Mouse (Mus musculus) G1E (cell line): ENCODE data around the gene Adarb1. TPM values are rescaled to one million over a fixed set of nuclear protein-coding genes. Genes with fewer than 3 reads are reported as not detected.

Source experiments
- ATAC-seq: 2 replicates; pipeline ENCODE4 v1.8.0; 2016; ENCODE audit warnings: mild to moderate bottlenecking; ENCODE audit not compliant: insufficient number of reproducible peaks, poor library complexity, low FRiP score, severe bottlenecking; ENCODE audit errors: extremely low read depth
- DNase-seq: peaks from one replicate; pipeline ENCODE4 v3.0.0; 2012; ENCODE audit warnings: low spot score
- H3K27me3 ChIP-seq: 2 replicates; pipeline ENCODE4 v1.6.1; 2012; ENCODE audit warnings: mild to moderate bottlenecking, low read length, inconsistent platforms; ENCODE audit not compliant: insufficient read depth
- H3K36me3 ChIP-seq: replicated peaks from 2 replicates; pipeline ENCODE3; 2012; ENCODE audit warnings: mild to moderate bottlenecking, inconsistent platforms
- H3K4me1 ChIP-seq: 2 replicates; pipeline ENCODE4 v1.6.1; 2012; ENCODE audit warnings: low read depth, low read length, inconsistent platforms, mixed read lengths; ENCODE audit not compliant: insufficient read depth
- H3K4me3 ChIP-seq: 2 replicates; pipeline ENCODE4 v1.5.1; 2012; ENCODE audit warnings: low read depth, mild to moderate bottlenecking, inconsistent platforms, low read length, moderate library complexity, mixed read lengths
- H3K9me3 ChIP-seq: replicated peaks from 2 replicates; pipeline ENCODE4 v1.6.1; 2012; ENCODE audit warnings: inconsistent platforms
- CTCF ChIP-seq: IDR thresholded peaks from 2 replicates; pipeline ENCODE4 v1.5.1; 2012; ENCODE audit warnings: low read depth, low read length, inconsistent platforms, mixed read lengths
- GATA1 ChIP-seq: IDR thresholded peaks from 2 replicates; pipeline ENCODE4 v1.6.1; 2012; ENCODE audit warnings: borderline replicate concordance, low read length, inconsistent platforms, mixed read lengths
- GATA2 ChIP-seq: IDR thresholded peaks from 2 replicates; pipeline ENCODE4 v1.6.1; 2012; ENCODE audit warnings: low read depth, low read length, inconsistent platforms, borderline replicate concordance
- POLR2AphosphoS5 ChIP-seq: IDR thresholded peaks from 2 replicates; pipeline ENCODE4 v1.6.1; 2012; ENCODE audit warnings: low read depth, low read length, inconsistent platforms; ENCODE audit not compliant: insufficient replicate concordance
- TAL1 ChIP-seq: conservative IDR thresholded peaks from 2 replicates; pipeline ENCODE4 v1.6.1; 2012; ENCODE audit warnings: low read depth, low read length, inconsistent platforms, mixed read lengths
- polyA plus RNA-seq: library from polyadenylated mRNA; stranded (reverse); fragments of >175 nt; gene quantifications from 2 replicates; pipeline ENCODE4 v1.2.3, GENCODE M21; 2012
- total RNA-seq, 2 experiments: library from RNA; stranded (forward) in 1 of 2; stranded (reverse) in 1 of 2; fragments of 200-1000 nt in 1 of 2; fragments of >200 nt in 1 of 2; fragmentation: Nextera tagmentation in 1 of 2; gene quantifications; 2 replicates each; pipeline ENCODE4 v1.2.3; 2014 to 2017

The Adarb1 gene
- total and polyA plus RNA-seq, 3 experiments, result 0.05 TPM; not detected in 2

DNA sequence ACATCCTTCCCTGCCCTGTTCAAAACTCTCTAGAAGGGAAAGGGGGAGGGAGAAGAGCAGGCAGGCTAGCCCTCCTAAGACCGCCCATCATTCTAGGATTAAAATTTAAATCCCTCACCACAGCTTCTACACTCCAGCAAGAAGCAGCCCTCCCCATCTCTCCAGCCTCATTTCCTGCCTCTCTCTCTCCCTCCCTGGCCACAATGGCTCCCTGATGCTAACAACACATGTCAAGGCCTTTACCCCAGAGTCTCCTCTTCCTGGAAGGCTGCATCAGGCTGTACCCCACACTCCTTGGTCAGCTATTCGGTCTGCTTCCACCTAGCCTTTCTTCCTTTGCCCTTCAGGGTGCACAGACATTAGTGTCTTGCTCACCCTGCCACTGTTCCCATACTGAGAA lies 4.3 kb downstream of the Adarb1 start:
- Histone ChIP-seq H3K4me1 (no peaks in the 10 kb centered on the region), H3K36me3 (no peaks in the 10 kb centered on the region), H3K9me3 (peaks cover 12% of the 10 kb centered on the region), H3K4me3 (no peak overlapping the region), H3K27me3 (peaks cover 6% of the 10 kb centered on the region)
- no peak for ATAC-seq
- TF ChIP-seq CTCF, result no peak
- no peak for TF ChIP-seq GATA1
- TF ChIP-seq POLR2AphosphoS5, result no peak
- no peak for TF ChIP-seq GATA2
- TF ChIP-seq TAL1, result no peak
- DNase-seq, result no peak

GRCm38 (mm10) chr10:77409154-77409553 lies 8.9 kb downstream of the Adarb1 start:
- no peaks in the 10 kb centered on the region for H3K4me1 ChIP-seq
- no peak for ATAC-seq
- TF ChIP-seq GATA2, result no peak
- TF ChIP-seq POLR2AphosphoS5, result no peak
- TF ChIP-seq TAL1, result no peak
- no peak for TF ChIP-seq GATA1
- no peak for TF ChIP-seq CTCF

DNA sequence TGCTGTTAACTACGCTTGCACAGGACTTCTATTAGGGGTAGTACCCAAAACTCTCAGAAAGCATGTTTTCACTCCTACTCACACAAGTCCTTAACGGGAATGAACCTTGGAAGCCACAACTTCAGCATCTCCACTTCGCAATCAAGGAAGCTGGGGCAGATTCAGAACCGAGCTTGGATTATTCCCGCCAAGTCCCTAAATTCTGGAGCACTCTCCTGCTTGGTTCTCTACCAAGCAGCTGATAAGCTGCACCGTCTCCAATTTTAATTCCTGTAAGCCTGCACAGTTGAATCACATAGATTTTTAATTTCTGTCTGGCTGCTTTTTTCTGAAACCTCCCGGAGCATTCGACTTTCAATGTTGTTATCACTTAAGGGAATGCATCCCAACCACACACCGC lies 9.8 kb downstream of the Adarb1 start:
- DNase-seq (no peak), ATAC-seq (no peak)
- no peaks in the 10 kb centered on the region for H3K9me3 ChIP-seq
- no peaks in the 10 kb centered on the region for H3K4me1 ChIP-seq
- no peak overlapping the region for H3K4me3 ChIP-seq
- no peaks in the 10 kb centered on the region; the same call in 1 of the 2 replicates for H3K27me3 ChIP-seq
- no peaks in the 10 kb centered on the region for H3K36me3 ChIP-seq
- no peak for TF ChIP-seq GATA1

More at GRCm38 (mm10) chr10:77409154-77409553, 8.9 kb downstream of the Adarb1 start:
- peaks cover 6% of the 10 kb centered on the region for H3K27me3 ChIP-seq
- DNase-seq, result no peak
- no peaks in the 10 kb centered on the region for H3K36me3 ChIP-seq
- no peaks in the 10 kb centered on the region for H3K9me3 ChIP-seq
- no peak overlapping the region for H3K4me3 ChIP-seq

DNA sequence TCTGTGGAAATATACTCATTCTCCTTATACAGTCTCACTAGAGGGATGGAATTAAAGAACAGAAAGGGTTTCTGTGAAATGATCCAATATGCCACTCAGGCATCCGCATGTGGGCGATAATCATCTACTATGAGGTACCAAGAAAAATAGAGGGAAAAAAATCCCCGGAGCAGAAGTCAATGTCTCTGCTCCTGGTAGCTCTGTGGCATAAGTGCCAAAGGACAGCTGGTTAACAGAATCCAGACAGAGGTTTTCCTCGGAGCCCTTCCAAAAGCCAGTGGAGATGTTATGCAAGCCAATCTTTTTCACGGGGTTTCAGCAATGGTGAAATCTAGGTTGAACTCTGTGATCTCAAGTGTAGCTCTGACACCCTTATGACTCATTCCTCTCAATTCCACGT lies 11.6 kb downstream of the Adarb1 start:
- ATAC-seq (no peak), DNase-seq (no peak)
- Histone ChIP-seq H3K4me1 (no peaks in the 10 kb centered on the region), H3K27me3 (peaks cover 4% of the 10 kb centered on the region), H3K9me3 (no peaks in the 10 kb centered on the region), H3K36me3 (no peaks in the 10 kb centered on the region), H3K4me3 (no peak overlapping the region)
- TF ChIP-seq TAL1 (no peak), CTCF (no peak), POLR2AphosphoS5 (no peak), GATA2 (no peak), GATA1 (no peak)

DNA sequence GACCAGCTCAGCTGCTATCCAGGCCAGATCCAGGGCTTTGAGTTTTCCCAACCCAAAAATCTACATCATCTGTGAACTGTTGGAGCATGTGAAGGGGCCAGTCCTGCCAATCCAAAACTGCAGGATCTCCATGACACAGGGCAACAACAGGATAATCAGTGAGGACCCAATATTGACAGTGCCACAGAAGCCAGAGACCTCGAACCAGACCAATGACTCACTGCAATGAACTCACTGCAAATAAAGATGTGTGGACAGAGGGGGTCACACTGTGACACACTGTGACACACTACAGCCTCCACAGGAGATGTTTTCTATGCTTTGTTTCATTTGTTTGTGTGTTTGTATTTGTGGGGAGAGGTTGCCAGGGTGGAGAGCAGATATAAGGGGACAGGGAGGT lies 15.6 kb downstream of the Adarb1 start:
- Histone ChIP-seq H3K27me3 (peaks cover 4% of the 10 kb centered on the region), H3K36me3 (no peaks in the 10 kb centered on the region), H3K4me3 (no peak overlapping the region), H3K4me1 (no peaks in the 10 kb centered on the region), H3K9me3 (no peaks in the 10 kb centered on the region)
- ATAC-seq (no peak), DNase-seq (no peak)
- no peak for TF ChIP-seq CTCF
- no peak for TF ChIP-seq POLR2AphosphoS5
- TF ChIP-seq GATA1, result no peak
- TF ChIP-seq GATA2, result no peak
- no peak for TF ChIP-seq TAL1

DNA sequence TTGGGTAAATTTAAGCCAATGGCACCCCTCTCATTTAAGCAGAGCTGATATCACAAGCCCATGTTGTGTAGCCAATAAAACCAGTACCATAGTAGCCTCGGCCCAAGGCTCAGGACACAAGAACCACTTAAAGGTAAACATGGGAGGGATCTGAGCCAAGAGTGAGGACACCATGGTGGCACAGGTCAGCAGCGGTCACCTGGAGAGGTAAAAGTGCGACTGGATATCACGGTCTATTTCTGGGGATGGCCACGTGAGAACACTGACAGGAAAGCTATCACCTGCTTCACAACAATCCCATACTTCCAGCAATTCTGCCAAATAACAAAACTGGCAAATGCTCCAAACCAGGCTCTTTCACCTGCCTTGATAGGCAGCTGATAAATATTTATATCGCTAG lies 17.0 kb downstream of the Adarb1 start:
- H3K4me1 ChIP-seq, result no peaks in the 10 kb centered on the region
- no peaks in the 10 kb centered on the region for H3K36me3 ChIP-seq
- ATAC-seq (no peak), DNase-seq (no peak)
- no peaks in the 10 kb centered on the region for H3K9me3 ChIP-seq
- TF ChIP-seq TAL1 (no peak), GATA1 (no peak), POLR2AphosphoS5 (no peak), GATA2 (no peak), CTCF (no peak)
- peaks cover 4% of the 10 kb centered on the region for H3K27me3 ChIP-seq
- H3K4me3 ChIP-seq, result no peak overlapping the region

- no peak overlapping the region for H3K4me3 ChIP-seq
- H3K4me1 ChIP-seq, result no peaks in the 10 kb centered on the region
- no peaks in the 10 kb centered on the region for H3K36me3 ChIP-seq
- TF ChIP-seq POLR2AphosphoS5 (no peak), CTCF (no peak), TAL1 (no peak), GATA2 (no peak), GATA1 (no peak)
- DNase-seq (no peak), ATAC-seq (no peak)
- H3K27me3 ChIP-seq, result peaks cover 4% of the 10 kb centered on the region
- no peaks in the 10 kb centered on the region for H3K9me3 ChIP-seq
Observed at GRCm38 (mm10) chr10:77399938-77400337, 18.1 kb downstream of the Adarb1 start.
